Mouse (Mus musculus) intestine, postnatal 0 days (tissue): Measurements from ENCODE around the gene Sept9. TPM values are rescaled to one million over a fixed set of nuclear protein-coding genes. Genes with fewer than 3 reads are reported as not detected.
A peak's percentile ranks its signal among the peaks of the same experiment; 100 is the strongest.

ENCODE experiments used
- ATAC-seq: fragments of 200-750 bp; cut with Nextera tagmentation; 2 replicates; pipeline ENCODE4 v1.8.0; 2017; ENCODE audit warnings: mild to moderate bottlenecking, moderate TSS enrichment, moderate library complexity
- H3K27ac ChIP-seq: fragments of 300-500 bp; sonication (generic); 2 replicates; pipeline ENCODE4 v1.5.1; 2014; ENCODE audit warnings: mild to moderate bottlenecking, low read depth, low read length, moderate library complexity
- H3K27me3 ChIP-seq: fragments of 300-500 bp; sonication (generic); replicated peaks from 2 replicates; pipeline ENCODE4 v1.6.1; 2014; ENCODE audit warnings: low read length, mixed read lengths; ENCODE audit not compliant: control insufficient read depth, insufficient read depth
- H3K36me3 ChIP-seq: fragments of 300-500 bp; sonication (generic); 2 replicates; pipeline ENCODE4 v1.6.1; 2014; ENCODE audit warnings: mild to moderate bottlenecking, moderate library complexity; ENCODE audit not compliant: control insufficient read depth, insufficient read depth
- H3K4me1 ChIP-seq: fragments of 300-500 bp; sonication (generic); replicated peaks from 2 replicates; pipeline ENCODE4 v1.6.1; 2014; ENCODE audit warnings: antibody characterized with exemption, low read length, mixed read lengths; ENCODE audit not compliant: control insufficient read depth, insufficient read depth
- H3K4me2 ChIP-seq: fragments of 300-500 bp; sonication (generic); replicated peaks from 2 replicates; pipeline ENCODE4 v1.6.1; 2014; ENCODE audit warnings: low read depth, mild to moderate bottlenecking, moderate library complexity
- H3K4me3 ChIP-seq: fragments of 300-500 bp; sonication (generic); 2 replicates; pipeline ENCODE4 v1.5.1; 2014; ENCODE audit warnings: low read depth, low read length
- H3K9ac ChIP-seq: fragments of 300-500 bp; sonication (generic); 2 replicates; pipeline ENCODE4 v1.6.1; 2014; ENCODE audit warnings: mild to moderate bottlenecking, low read depth, low read length
- H3K9me3 ChIP-seq: fragments of 300-500 bp; sonication (generic); 2 replicates; pipeline ENCODE4 v1.6.1; 2016; ENCODE audit warnings: mixed run types; ENCODE audit not compliant: control insufficient read depth
- CTCF ChIP-seq: sonication (generic); IDR thresholded peaks from 2 replicates; pipeline ENCODE4 v1.5.1; 2016; ENCODE audit warnings: low read depth, mild to moderate bottlenecking, control low read depth, antibody characterized with exemption, moderate library complexity
- WGBS: fragments of 180-500 bp; shearing (Covaris S2); extraction: QIAGEN DNeasy Blood & Tissue Kit; methylation state at CpG from one replicate; pipeline ENCODE4 v1.1.7; 2014; 5-methylcytosine and 5-hydroxymethylcytosine counted together
- polyA plus RNA-seq: library from polyadenylated mRNA; unstranded; fragments of >200 nt; fragmentation: Nextera tagmentation; extraction: Ambion mirVana; gene quantifications from 2 replicates; pipeline ENCODE4 v1.2.1, GENCODE M21; 2015

The Sept9 gene
- polyA plus RNA-seq, 1 experiment from 2014 or later, result 74.5 TPM

- Histone ChIP-seq H3K36me3 (peaks cover 33% of the 10 kb centered on the region; the same call in 1 of the 2 replicates), H3K4me3 (no peak overlapping the region), H3K27ac (peak overlapping the region; percentile 15; the same call in 1 of the 2 replicates), H3K9ac (no peak overlapping the region), H3K4me1 (no peaks in the 10 kb centered on the region), H3K4me2 (no peak overlapping the region), H3K27me3 (no peaks in the 10 kb centered on the region), H3K9me3 (no peaks in the 10 kb centered on the region)
- ATAC-seq, result no peak
- no peak for TF ChIP-seq CTCF
- WGBS, result 83% methylated on average over 11 of the region's 11 CpGs
These were observed 93.0 kb downstream of the Sept9 start for GRCm38 (mm10) chr11:117292446-117292845.

- Histone ChIP-seq H3K36me3 (peaks cover 29% of the 10 kb centered on the region; the same call in 1 of the 2 replicates), H3K4me2 (no peak overlapping the region), H3K9me3 (no peaks in the 10 kb centered on the region), H3K4me3 (no peak overlapping the region), H3K27ac (peak overlapping the region; percentile 68; the same call in 1 of the 2 replicates), H3K4me1 (no peaks in the 10 kb centered on the region), H3K27me3 (no peaks in the 10 kb centered on the region), H3K9ac (no peak overlapping the region)
- 72% methylated on average over 7 of the region's 7 CpGs for WGBS
- no peak for TF ChIP-seq CTCF
- ATAC-seq, result no peak
These were observed 95.8 kb downstream of the Sept9 start for GRCm38 (mm10) chr11:117295266-117295665.

GRCm38 (mm10) chr11:117296116-117296499, 96.6 kb downstream of the Sept9 start:
- H3K27ac ChIP-seq, result peak overlapping the region; percentile 68
- H3K4me1 ChIP-seq, result no peaks in the 10 kb centered on the region
- no peak overlapping the region for H3K4me3 ChIP-seq
- no peak overlapping the region for H3K4me2 ChIP-seq
- WGBS, result 51% methylated on average over 4 of the region's 4 CpGs
- H3K9ac ChIP-seq, result no peak overlapping the region
- peaks cover 21% of the 10 kb centered on the region; the same call in 1 of the 2 replicates for H3K36me3 ChIP-seq
- no peak for ATAC-seq
- TF ChIP-seq CTCF, result peak; percentile 17; the same call in 1 of the 2 replicates
- no peaks in the 10 kb centered on the region for H3K9me3 ChIP-seq
- H3K27me3 ChIP-seq, result no peaks in the 10 kb centered on the region

GRCm38 (mm10) chr11:117296500-117297189, 97.2 kb downstream of the Sept9 start:
- 0 out of 2 replicates have a peak, but pooled peaks have one; percentile 17 for ATAC-seq
- TF ChIP-seq CTCF, result 0 out of 2 replicates have a peak, but pooled peaks have one; percentile 18
- H3K4me1 ChIP-seq, result no peaks in the 10 kb centered on the region

GRCm38 (mm10) chr11:117297190-117297829, 97.8 kb downstream of the Sept9 start:
- WGBS, result 87% methylated on average over 3 of the region's 3 CpGs
- H3K27ac ChIP-seq, result no peak overlapping the region
- H3K9ac ChIP-seq, result no peak overlapping the region

More at GRCm38 (mm10) chr11:117296500-117297189, 97.2 kb downstream of the Sept9 start:
- Histone ChIP-seq H3K27ac (peak overlapping the region; percentile 68), H3K9ac (no peak overlapping the region), H3K9me3 (no peaks in the 10 kb centered on the region), H3K4me3 (no peak overlapping the region), H3K36me3 (peaks cover 15% of the 10 kb centered on the region; the same call in 1 of the 2 replicates), H3K4me2 (no peak overlapping the region), H3K27me3 (no peaks in the 10 kb centered on the region)
- 61% methylated on average over 14 of the region's 14 CpGs for WGBS

GRCm38 (mm10) chr11:117299741-117300140, 100.3 kb downstream of the Sept9 start:
- no peak for ATAC-seq

More at GRCm38 (mm10) chr11:117297190-117297829, 97.8 kb downstream of the Sept9 start:
- no peaks in the 10 kb centered on the region for H3K27me3 ChIP-seq
- no peaks in the 10 kb centered on the region for H3K9me3 ChIP-seq
- no peak for ATAC-seq
- H3K4me3 ChIP-seq, result no peak overlapping the region
- H3K4me1 ChIP-seq, result no peaks in the 10 kb centered on the region
- no peak for TF ChIP-seq CTCF
- no peak overlapping the region for H3K4me2 ChIP-seq
- H3K36me3 ChIP-seq, result peaks cover 9% of the 10 kb centered on the region; the same call in 1 of the 2 replicates

More at GRCm38 (mm10) chr11:117299741-117300140, 100.3 kb downstream of the Sept9 start:
- Histone ChIP-seq H3K4me3 (no peak overlapping the region), H3K4me2 (no peak overlapping the region), H3K36me3 (peaks cover 12% of the 10 kb centered on the region; the same call in 1 of the 2 replicates), H3K27me3 (no peaks in the 10 kb centered on the region), H3K4me1 (no peaks in the 10 kb centered on the region), H3K9ac (no peak overlapping the region), H3K9me3 (no peaks in the 10 kb centered on the region), H3K27ac (no peak overlapping the region)
- WGBS, result 33% methylated on average over 6 of the region's 6 CpGs
- TF ChIP-seq CTCF, result no peak
